Mouse (Mus musculus): ENCODE data around the gene Treml1.
"Not testable (repeated sequence)": the region's sequence is repeated elsewhere in the genome, so short reads cannot be mapped to it uniquely, and the experiment has no call there.

The Treml1 gene

DNA sequence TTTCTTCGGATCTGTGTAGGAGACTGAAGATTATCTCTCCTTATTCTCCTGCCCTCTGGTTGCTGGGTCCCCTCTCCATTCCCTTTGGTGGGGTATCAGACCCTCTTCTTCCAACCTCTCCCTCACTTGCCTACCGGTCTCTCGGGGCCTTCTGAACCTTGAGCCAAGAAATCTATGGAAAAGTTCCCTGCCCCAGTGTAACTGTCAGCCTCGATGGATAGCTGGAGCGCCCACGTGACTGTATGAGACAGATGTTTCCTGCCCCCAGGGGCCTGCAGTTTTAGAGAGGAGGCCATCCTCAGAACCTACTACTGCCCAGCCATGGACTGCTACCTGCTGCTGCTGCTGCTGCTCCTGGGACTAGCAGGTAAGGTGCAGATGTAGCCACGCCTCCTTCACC, at the start of gene Treml1:
Treml1 (plus strand) TSS at position 301 of the 400 bp plus-strand sequence.
- DNase-seq (ENCODE audit: low spot score), result no peak

DNA sequence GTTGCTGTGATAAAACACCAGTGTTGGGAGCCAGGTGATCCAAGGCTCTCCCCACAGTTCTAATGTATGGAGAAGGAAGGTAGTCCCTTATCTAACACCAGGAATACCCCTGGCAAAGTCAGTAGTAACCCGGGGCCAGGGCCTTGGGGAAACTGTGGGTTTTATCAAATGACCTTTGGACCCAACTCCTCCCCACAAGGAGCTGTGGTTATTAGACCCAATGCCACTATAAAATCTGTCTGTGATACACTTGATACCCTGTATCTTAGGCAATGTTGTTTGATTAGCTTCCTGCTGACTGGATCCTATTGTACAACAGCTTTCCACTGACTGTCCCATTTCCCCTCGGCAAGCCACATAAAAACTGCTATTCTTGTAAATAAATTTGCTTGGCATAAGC, 47.6 kb upstream of the Treml1 start:
- no peak for DNase-seq (ENCODE audit: low spot score)

DNA sequence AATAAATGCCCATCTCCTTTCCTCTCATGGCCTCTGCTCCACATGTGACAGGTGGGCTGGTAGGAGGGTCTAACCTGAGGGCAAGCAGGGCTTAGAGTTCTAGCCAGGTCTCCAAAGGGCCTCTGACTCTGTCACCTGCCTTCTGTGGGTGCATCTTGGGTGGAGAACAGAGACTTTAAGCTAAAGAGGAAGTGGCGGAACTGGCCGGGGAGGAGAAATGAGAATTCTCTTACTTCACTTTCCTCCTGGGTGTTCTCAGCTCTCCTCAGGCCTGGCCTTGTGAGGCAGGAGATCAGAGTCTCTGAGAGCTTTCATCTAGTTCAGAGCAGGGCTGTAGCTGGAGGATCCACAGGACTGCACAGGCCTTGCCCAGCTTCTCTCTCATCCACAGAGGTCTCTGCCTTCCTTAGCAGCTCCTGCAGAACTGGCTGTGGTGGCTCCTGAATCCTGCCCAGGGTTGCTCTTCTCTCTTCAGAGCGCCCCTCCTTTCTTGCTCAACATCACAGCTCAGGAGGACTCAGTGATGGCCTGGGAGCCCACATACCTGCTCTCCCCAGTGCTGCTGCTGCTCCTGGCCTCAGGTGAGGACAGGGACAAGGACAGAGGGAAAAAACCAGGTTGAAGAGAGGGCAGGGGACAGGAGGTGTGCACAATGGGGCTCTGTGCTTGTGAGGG, 43.7 kb upstream of the Treml1 start, which contains the start of gene B430306N03Rik:
B430306N03Rik (plus strand) TSS at position 237 of the 675 bp plus-strand sequence.
- DNase-seq (ENCODE audit: low spot score), result not testable (repeated sequence)

DNA sequence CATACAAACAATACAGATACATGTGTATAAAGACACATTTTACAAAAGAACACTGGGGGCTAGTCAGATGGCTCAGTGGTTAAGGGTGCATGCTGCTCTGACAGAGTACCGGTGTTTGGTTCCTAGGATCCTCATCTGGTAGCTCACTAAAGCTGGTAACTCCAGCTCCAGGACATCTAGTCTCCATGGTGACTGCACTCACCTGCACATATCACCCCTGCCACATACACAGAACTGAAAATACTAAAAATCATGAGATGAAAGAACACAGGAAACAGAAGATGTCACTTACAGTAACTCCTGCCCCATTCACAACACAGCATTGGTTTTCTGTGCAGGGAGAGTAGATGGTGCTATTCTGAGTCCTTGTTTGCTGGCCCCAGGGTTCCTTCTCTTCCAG, 41.0 kb upstream of the Treml1 start:
- DNase-seq (ENCODE audit: low spot score), result no peak

DNA sequence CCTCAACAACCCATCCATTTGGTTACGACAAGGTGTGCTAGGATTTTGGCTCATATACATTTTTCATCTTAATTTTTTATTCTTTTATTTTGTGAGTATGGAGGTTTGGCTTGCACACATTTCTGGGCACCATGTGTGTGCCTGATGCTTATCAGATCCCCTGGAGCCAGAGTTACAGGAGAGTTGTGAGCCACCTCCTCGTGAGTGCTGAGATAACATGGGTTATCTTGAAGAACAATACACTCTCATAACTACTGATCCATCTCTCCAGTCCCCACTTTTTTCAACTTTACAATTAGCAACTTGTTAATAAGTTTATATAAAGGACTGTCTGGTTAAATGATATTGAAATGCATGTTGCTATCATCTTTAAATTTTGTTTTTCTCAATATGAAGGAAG, 38.4 kb upstream of the Treml1 start:
- DNase-seq (ENCODE audit: low spot score), result no peak

DNA sequence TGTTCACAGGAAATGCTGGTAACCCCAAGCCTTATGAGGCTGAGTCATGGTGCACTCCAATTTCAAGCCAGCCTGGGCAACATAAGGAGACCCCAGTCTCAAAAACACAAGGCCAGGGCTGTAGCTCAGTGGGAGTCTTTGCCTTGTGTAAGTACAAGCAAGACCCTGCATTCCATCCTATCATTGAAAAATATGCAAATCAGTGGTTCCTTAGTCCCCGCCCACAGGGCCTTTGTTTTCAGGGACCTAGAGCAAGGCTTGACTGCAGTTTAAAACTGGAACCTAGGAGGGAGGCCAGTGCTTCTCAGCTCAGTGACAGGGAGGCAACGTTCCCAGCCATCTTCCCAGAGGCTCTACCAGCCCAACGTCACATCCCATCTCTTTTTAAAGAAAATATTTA, 36.5 kb upstream of the Treml1 start:
- DNase-seq (ENCODE audit: low spot score), result peak; percentile 7

DNA sequence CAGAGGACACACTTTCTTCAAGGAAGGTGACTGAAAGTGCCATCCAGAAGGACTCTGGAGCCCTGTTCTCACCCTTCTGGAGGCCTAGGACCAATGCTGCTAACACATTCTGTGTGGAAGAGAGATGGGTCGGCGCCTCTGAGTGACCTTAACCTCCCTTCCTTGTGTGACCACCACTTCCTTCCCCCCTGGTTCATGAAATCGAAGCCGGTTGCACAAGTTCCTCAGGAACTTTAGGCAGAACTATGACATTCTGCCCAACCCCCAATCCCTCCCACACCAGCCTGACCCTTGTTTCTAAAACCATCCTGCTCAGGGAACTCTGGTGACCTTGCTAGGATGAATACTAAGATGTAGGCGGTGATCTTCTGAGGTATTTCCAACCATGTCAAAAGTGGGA, 35.5 kb upstream of the Treml1 start:
- DNase-seq (ENCODE audit: low spot score), result no peak

DNA sequence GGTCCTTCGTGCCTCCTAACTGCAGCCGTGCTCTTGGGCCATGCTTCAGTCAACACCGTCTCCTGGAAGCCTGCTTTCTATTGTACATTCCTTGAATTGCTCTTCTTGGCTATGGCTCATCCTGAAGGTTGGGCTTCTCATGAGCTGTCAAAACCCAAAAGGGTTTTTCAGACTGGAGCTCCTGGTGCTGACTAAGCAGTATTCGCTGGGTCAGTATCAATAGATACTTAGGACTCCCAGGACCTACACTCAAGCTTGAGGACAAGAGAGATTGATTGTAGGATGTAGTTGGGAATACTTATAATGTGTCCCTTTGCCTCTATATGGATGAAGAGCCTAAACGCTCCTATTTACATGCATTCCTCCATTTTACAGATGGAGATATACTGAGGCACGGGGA, 34.6 kb upstream of the Treml1 start:
- DNase-seq (ENCODE audit: low spot score), result no peak

DNA sequence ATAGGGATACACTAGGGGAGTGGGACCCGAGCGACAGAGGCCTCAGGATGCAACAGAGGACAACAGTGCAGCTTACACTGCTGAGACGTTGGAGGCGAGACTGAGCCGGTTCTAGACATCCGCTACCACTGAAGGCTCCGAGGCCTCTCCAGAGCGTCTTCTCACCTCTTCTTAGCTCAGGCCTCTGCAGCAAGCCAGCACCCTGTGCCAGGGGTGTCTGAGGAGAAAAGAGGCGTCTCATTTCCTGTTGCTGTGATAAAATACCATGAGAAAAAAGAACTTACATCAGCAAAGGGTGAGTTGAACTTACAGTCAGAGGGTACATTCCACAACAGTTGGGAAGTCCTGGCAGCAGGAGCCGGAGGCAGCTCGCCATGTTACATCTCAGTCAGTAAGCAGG, 34.1 kb upstream of the Treml1 start:
- no peak for DNase-seq (ENCODE audit: low spot score)

DNA sequence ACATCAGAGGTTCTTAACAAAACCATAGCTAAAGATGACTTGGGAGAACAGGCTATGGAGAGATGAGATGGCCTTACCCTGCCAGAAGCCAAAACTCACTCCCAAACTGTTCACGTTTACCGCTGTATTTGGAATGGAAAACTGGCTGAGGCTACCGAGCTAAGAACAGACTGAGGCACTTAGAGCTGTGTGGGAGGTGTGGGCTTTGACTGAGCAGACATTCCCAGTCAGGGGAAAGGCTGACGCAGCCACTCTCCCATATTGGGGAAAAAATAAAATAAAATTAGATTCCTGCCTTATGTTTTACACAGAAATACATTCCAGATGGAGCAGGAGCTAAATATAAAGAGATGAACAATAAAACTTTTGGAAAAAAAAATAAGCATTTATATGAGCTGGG, 33.1 kb upstream of the Treml1 start:
- no peak for DNase-seq (ENCODE audit: low spot score)

DNA sequence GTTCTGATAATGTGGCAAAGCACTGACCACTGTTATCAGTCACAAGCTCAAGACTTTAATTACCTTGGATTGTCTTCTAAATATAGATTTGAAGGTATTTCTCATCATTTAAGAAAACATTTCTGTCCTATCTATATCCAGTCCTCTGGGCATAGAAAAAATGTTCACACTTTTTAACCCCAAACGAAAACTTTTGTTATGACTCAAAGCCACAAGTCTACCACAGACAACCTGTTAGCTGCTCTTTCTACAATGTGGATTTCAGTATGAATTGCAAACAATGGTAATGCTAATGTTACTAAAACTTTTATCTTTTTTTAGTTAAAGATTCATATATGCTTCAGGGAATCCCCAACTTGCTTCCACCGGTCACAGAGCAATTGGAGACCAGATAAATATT, 27.2 kb upstream of the Treml1 start:
- DNase-seq (ENCODE audit: low spot score), result no peak

DNA sequence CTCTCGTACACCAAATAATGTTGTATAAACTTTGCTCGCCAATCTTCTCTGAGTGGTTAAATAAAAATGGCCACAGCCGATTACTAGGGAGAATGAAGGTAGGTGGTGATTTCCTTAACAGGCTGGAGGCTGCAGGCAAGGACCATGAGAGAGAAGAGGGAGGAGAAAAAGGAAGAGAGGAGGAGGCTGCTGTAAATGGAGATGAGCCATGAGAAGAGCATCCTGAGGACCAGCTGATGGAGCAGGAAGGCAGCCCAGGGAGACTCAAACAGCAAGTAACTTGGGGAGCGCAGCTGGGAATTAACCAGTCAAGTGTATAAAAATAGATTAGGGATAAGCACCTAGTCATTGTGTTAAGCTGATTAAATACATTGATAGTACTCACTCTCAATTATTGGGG, 25.5 kb upstream of the Treml1 start:
- DNase-seq (ENCODE audit: low spot score), result no peak

DNA sequence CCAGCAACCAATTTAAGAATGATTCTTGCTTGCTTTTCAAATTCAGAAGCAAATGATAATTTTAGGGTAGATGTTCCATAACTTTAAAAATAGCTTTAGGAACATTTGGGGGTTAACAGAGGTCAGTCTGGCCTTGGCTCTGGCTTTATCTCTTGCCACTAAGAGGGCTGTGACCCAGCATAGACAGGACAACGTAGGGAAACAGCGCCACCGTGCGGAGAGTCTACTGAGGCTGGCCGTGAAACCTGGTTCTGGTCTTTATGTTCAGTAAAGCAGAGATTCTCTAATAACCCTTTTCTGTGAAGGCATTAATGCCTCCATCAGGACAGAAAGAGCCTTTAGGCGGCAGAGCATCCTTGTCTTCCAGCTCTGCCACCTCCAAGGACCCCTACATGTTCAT, 22.9 kb upstream of the Treml1 start:
- peak; percentile 92 for DNase-seq (ENCODE audit: low spot score)

DNA sequence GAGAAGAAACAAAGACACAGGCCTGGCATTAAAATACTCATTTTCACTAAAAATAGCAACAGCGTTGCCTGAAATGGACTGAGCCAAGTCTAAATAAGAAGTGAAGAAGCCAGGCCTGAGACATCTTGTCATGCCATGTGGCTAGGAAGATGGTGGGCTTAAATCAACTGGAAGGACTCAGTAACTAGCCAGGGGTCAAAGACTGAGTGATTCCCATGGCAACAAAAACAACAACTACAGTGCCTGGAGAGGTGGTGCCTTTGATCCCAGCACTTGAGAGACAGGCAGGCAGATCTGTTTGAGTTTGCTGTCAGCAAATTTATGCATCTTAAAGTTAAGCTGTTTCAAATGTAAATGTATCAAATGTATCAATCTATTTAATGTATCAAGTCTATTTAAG, 19.4 kb upstream of the Treml1 start:
- no peak for DNase-seq (ENCODE audit: low spot score)

DNA sequence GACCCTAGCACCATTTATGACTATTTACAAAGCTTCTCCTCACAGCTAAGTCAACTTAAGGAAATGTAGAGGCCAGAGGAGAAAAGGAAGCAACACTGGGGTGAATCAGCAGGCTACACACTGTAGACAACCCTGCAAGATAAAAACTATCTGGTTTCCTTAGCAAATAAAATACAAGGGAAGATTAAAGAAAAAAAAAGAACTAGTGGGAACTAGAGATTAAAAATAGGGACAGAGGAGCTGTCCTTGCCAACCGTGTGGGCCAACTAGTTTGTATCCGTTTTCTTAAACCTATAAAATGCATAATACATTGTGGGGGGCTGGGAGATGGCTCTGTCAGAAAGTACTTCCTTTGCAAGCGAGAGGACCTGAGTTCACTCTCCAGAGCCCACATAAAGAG, 17.8 kb upstream of the Treml1 start:
- DNase-seq (ENCODE audit: low spot score), result no peak

DNA sequence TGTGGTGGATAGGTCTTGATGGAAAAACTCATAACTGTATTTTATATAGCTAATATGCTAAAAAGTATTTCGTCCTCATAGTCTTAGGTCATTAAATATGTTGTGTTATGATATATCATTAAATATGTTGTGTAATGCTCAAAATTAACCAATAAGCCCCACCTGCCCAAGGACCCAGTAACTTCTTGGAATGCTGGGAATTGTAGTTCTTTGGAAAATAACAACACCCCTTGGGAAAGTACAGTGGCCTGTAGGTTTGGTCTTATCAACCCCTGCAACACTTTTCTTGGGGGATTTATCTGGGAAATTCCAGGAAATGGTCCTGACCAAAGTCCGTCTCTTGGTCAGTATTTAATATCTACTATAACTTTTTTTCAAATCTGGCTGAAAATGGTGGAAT, 16.7 kb upstream of the Treml1 start:
- DNase-seq (ENCODE audit: low spot score), result no peak

DNA sequence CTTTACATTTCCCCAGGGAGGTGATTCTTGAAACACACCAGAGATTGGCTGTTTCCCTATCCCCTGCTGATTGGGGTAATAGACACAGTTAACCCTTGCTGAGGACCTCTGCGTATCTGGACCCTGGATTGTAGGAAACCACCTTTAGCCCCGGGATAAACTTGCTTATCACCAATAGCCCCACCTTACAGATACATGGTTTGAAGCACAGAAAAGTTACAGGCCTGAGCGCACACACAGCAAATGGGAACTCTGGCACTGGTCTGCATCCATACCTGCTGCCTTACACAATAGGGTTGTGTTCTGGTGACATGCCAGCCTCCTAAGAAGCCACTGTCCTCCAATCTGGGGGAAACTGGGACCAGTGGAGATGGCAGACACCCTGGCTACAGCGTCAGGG, 13.9 kb upstream of the Treml1 start:
- DNase-seq (ENCODE audit: low spot score), result no peak

DNA sequence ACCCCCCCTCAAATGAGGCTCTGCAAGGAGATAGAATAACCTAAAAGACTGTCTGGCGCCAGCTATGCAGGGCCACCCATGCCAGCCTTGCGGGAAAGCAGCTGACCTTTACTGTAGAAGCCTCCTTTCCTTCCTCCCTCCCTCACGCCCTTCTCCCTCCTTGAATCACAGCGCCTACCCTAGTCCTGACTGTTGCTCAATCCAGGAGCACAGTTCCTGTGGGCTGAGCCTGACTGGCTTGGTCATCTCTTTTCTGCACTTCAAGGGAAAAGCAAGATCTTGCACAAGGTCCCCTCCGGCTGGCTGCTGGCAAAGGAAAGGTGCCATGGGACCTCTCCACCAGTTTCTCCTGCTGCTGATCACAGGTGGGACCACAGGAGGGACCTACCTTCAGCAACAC, 13.5 kb upstream of the Treml1 start, which contains the start of gene Trem2:
Trem2 (plus strand) TSS at position 171 of the 400 bp plus-strand sequence.
- no peak for DNase-seq (ENCODE audit: low spot score)

DNA sequence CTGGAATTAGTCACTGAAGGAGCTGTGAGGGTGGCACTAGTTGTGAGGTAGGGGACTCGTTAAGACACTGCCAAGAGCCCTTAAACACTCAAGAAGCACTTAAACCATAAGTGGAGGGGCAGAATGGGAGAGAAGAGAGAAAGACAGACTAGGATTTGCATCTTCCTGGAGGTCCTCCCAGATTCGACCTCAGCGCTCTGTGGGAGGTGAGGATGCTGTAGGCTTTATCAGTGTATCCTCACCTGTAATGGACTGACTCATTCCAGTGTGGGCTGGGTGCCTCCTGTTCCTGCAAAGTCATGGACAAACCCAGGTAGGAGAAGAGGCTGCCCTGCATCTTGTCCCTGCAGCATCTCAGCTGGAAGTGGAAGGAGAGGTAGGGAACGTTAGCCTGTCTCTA, 12.9 kb upstream of the Treml1 start:
- no peak for DNase-seq (ENCODE audit: low spot score)

DNA sequence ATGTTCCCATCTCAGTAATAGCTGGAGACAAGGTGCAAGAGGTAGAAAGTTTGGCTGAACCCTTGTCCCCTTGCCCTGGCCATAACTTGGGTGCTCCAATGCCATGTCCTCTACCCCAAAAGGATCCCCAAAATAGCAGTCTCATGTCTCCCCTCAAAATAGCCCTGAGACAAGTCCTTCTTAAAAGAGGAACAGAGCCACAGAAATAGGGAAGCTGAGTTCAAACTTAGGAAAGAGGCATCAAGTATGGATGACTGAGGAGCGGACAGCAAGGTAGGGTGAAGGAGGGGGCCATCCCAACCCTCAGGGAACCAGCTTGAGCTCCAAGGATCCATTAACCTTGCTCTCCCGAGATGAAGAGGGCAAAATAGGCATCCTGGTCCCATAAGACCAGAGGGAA, 12.4 kb upstream of the Treml1 start:
- no peak for DNase-seq (ENCODE audit: low spot score)

DNA sequence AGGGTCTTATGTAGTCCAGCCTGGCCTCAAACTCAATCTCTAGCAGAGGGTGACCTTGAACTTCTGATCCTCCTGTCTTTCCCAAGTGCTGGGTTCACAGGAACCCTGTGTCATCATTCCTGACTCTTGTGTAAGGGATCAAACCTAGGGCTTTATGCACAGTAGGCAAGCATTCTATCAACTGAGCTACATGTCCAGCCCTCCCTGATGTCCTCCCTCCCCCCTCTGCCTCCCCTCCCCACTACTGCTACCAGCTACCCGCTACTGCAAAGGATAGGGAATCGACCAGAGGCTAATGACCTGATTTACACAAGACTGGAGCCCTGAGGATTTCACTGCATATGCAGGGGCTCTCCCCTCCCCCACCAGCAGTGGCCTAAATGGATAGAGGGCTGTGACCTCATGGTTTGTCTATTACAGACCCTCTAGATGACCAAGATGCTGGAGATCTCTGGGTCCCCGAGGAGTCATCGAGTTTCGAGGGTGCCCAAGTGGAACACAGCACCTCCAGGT, 9.0 kb upstream of the Treml1 start:
- peak; percentile 6 for DNase-seq (ENCODE audit: low spot score)

DNA sequence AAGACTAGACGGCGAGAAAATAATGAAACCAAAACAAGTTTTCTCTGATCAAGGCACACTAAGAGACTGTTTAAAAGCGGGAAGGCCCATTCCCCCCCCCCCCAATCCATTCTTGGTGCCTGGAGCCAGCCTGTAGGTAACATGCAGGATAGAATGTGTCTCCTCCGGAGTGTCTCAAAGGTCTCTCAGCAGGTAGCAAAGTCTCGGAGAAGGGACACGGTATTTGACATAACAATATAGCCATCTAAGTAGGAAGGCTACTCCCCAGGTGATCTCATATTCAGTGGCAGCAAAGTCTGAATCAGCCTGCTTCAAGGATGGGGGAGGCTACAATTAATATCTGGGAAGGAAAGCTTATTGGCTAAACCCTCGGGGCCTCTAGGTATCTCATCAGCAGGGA, 6.7 kb upstream of the Treml1 start:
- DNase-seq (ENCODE audit: low spot score), result not testable (repeated sequence)

DNA sequence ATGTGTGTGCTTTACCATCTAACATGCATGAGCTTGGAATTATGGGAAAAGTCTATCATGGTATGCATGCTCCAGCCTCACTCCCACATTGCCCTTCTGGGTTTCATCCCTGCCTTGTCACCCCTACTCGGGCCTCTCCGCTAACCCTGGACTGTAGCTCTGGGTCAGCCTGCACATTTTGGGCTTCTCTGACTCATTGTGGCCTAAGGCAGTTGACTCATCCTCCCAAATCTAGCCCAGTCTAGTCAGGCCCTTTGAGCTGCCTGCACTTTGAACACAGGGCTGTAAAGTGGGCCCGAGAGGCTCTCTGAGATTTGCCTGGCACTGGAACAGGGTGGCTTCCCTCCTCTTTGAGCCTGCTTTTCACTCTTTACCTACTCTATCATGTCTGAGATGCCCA, 3.9 kb upstream of the Treml1 start:
- no peak for DNase-seq (ENCODE audit: low spot score)

DNA sequence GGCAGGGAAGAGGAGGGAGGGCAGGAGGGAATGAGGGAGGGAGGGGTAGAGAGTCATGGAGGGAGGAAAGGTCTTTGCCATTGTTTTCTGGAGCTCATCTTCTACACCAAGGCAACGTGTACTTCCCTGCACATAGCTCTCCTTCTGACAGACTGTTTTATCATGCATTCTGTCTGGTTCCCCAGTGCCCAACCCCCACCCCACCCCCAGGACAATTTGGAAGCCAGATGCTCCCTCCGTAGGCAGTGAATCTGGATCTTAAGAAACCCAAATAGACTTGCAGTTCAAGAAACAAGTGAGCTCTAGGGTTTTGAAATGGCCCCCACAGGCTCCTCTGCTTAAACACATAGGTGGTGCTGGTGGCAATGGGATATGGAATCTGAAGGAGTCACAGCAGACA, 1.8 kb upstream of the Treml1 start:
- no peak for DNase-seq (ENCODE audit: low spot score)

Data from retina, embryonic 14.5 days (tissue).